Mouse (Mus musculus) forebrain, embryonic 16.5 days (tissue): Measurements from ENCODE around the gene Stambp. TPM values are rescaled to one million over a fixed set of nuclear protein-coding genes. Genes with fewer than 3 reads are reported as not detected.
A peak's percentile ranks its signal among the peaks of the same experiment; 100 is the strongest.

Experiments
- ATAC-seq: fragments of 200-750 bp; cut with Nextera tagmentation; 2 replicates; pipeline ENCODE4 v1.8.0; 2017; ENCODE audit warnings: mild to moderate bottlenecking, moderate library complexity
- H3K27ac ChIP-seq: fragments of 300-500 bp; sonication (generic); 2 replicates; pipeline ENCODE4 v1.5.1; 2014; ENCODE audit warnings: low read length, control low read depth
- H3K27me3 ChIP-seq: fragments of 300-500 bp; sonication (generic); replicated peaks from 2 replicates; pipeline ENCODE4 v1.6.1; 2014; ENCODE audit warnings: low read length; ENCODE audit not compliant: control insufficient read depth, insufficient read depth
- H3K36me3 ChIP-seq: fragments of 300-500 bp; sonication (generic); 2 replicates; pipeline ENCODE4 v1.6.1; 2014; ENCODE audit not compliant: control insufficient read depth, insufficient read depth
- H3K4me1 ChIP-seq: fragments of 300-500 bp; sonication (generic); replicated peaks from 2 replicates; pipeline ENCODE4 v1.6.1; 2014; ENCODE audit warnings: low read length; ENCODE audit not compliant: control insufficient read depth, insufficient read depth
- H3K4me2 ChIP-seq: fragments of 300-500 bp; sonication (generic); 2 replicates; pipeline ENCODE4 v1.6.1; 2014; ENCODE audit warnings: mild to moderate bottlenecking, low read length, control low read depth
- H3K4me3 ChIP-seq: fragments of 300-500 bp; sonication (generic); replicated peaks from 2 replicates; pipeline ENCODE4 v1.5.1; 2014; ENCODE audit warnings: mild to moderate bottlenecking, low read length, control low read depth
- H3K9ac ChIP-seq: fragments of 300-500 bp; sonication (generic); replicated peaks from 2 replicates; pipeline ENCODE4 v1.6.1; 2014; ENCODE audit warnings: low read depth, low read length, control low read depth
- H3K9me3 ChIP-seq: fragments of 300-500 bp; sonication (generic); 2 replicates; pipeline ENCODE4 v1.6.1; 2016; ENCODE audit warnings: low read length; ENCODE audit not compliant: control insufficient read depth
- WGBS: fragments of 180-500 bp; shearing (Covaris S2); extraction: QIAGEN DNeasy Blood & Tissue Kit; methylation state at CpG from one replicate; pipeline ENCODE4 v1.1.7; 2014; 5-methylcytosine and 5-hydroxymethylcytosine counted together
- polyA plus RNA-seq: library from polyadenylated mRNA; unstranded; fragments of >200 nt; fragmentation: Nextera tagmentation; extraction: Ambion mirVana; gene quantifications from 2 replicates; pipeline ENCODE4 v1.2.1, GENCODE M21; 2015

The Stambp gene
- polyA plus RNA-seq, 1 experiment from 2014 or later, result 59.2 TPM

GRCm38 (mm10) chr6:83512495-83512894 is 60.0 kb downstream of the Stambp start:
- no peaks in the 10 kb centered on the region for H3K27me3 ChIP-seq
- H3K27ac ChIP-seq, result no peak overlapping the region
- no peak overlapping the region for H3K9ac ChIP-seq
- H3K9me3 ChIP-seq, result no peaks in the 10 kb centered on the region
- H3K4me1 ChIP-seq, result no peaks in the 10 kb centered on the region; the same call in 1 of the 2 replicates
- no peaks in the 10 kb centered on the region for H3K36me3 ChIP-seq
- H3K4me3 ChIP-seq, result no peak overlapping the region
- H3K4me2 ChIP-seq, result no peak overlapping the region
- 14% methylated on average over 1 of the region's 1 CpGs for WGBS
- peak; percentile 54; the same call in 1 of the 2 replicates for ATAC-seq

- no peak overlapping the region for H3K9ac ChIP-seq
- H3K9me3 ChIP-seq, result no peaks in the 10 kb centered on the region
- peaks cover 10% of the 10 kb centered on the region for H3K4me1 ChIP-seq
- H3K36me3 ChIP-seq, result no peaks in the 10 kb centered on the region
- 70% methylated on average over 2 of the region's 2 CpGs for WGBS
- no peak for ATAC-seq
- no peak overlapping the region for H3K4me3 ChIP-seq
- no peaks in the 10 kb centered on the region for H3K27me3 ChIP-seq
- H3K27ac ChIP-seq, result no peak overlapping the region
- no peak overlapping the region for H3K4me2 ChIP-seq
Observed at GRCm38 (mm10) chr6:83510210-83510609, 62.3 kb downstream of the Stambp start.

- Histone ChIP-seq H3K27me3 (no peaks in the 10 kb centered on the region), H3K4me1 (peaks cover 16% of the 10 kb centered on the region), H3K9ac (no peak overlapping the region), H3K36me3 (no peaks in the 10 kb centered on the region), H3K27ac (no peak overlapping the region), H3K9me3 (no peaks in the 10 kb centered on the region), H3K4me3 (no peak overlapping the region), H3K4me2 (no peak overlapping the region)
- no peak for ATAC-seq
- 41% methylated on average over 8 of the region's 8 CpGs for WGBS
Observed at GRCm38 (mm10) chr6:83509442-83509841, 63.1 kb downstream of the Stambp start.

GRCm38 (mm10) chr6:83507168-83507546 is 65.4 kb downstream of the Stambp start:
- H3K4me3 ChIP-seq, result peak overlapping the region; percentile 80
- ATAC-seq, result peak; percentile 13; the same call in 1 of the 2 replicates
- peaks cover 17% of the 10 kb centered on the region for H3K4me1 ChIP-seq
- peak overlapping the region; percentile 97 for H3K27ac ChIP-seq
- no peaks in the 10 kb centered on the region for H3K9me3 ChIP-seq
- peak overlapping the region; percentile 87 for H3K9ac ChIP-seq
- no peaks in the 10 kb centered on the region for H3K27me3 ChIP-seq
- H3K4me2 ChIP-seq, result peak overlapping the region; percentile 75
- 32% methylated on average over 6 of the region's 6 CpGs for WGBS
- H3K36me3 ChIP-seq, result no peaks in the 10 kb centered on the region

GRCm38 (mm10) chr6:83506258-83507167 is 66.0 kb downstream of the Stambp start, which contains the start of gene Dguok:
Dguok (minus strand) TSS chr6:83506969.
- peak within 1 kb of the TSS; percentile 75 for H3K4me2 ChIP-seq
- ATAC-seq, result peak; percentile 99

GRCm38 (mm10) chr6:83505554-83505953 is 67.0 kb downstream of the Stambp start:
- H3K9ac ChIP-seq, result no peak overlapping the region
- no peaks in the 10 kb centered on the region for H3K27me3 ChIP-seq
- H3K27ac ChIP-seq, result no peak overlapping the region
- no peaks in the 10 kb centered on the region for H3K9me3 ChIP-seq
- WGBS, result 90% methylated on average over 4 of the region's 4 CpGs
- ATAC-seq, result no peak
- H3K36me3 ChIP-seq, result no peaks in the 10 kb centered on the region
- H3K4me1 ChIP-seq, result peaks cover 17% of the 10 kb centered on the region
- H3K4me2 ChIP-seq, result peak overlapping the region; percentile 75
- H3K4me3 ChIP-seq, result no peak overlapping the region; the same call in 1 of the 2 replicates

More at GRCm38 (mm10) chr6:83506258-83507167, 66.0 kb downstream of the Stambp start, which contains the start of gene Dguok:
- Histone ChIP-seq H3K27me3 (no peaks in the 10 kb centered on the region), H3K27ac (peak within 1 kb of the TSS; percentile 97), H3K4me1 (peaks cover 17% of the 10 kb centered on the region), H3K9me3 (no peaks in the 10 kb centered on the region), H3K9ac (peak within 1 kb of the TSS; percentile 87), H3K36me3 (no peaks in the 10 kb centered on the region), H3K4me3 (peak within 1 kb of the TSS; percentile 80)
- under 1% methylated on average over 54 of the region's 54 CpGs for WGBS

- peaks cover 17% of the 10 kb centered on the region for H3K4me1 ChIP-seq
- no peaks in the 10 kb centered on the region for H3K9me3 ChIP-seq
- ATAC-seq, result no peak
- H3K9ac ChIP-seq, result no peak overlapping the region
- 88% methylated on average over 3 of the region's 3 CpGs for WGBS
- no peaks in the 10 kb centered on the region for H3K36me3 ChIP-seq
- H3K27ac ChIP-seq, result no peak overlapping the region
- no peak overlapping the region for H3K4me2 ChIP-seq
- no peak overlapping the region for H3K4me3 ChIP-seq
- H3K27me3 ChIP-seq, result no peaks in the 10 kb centered on the region
Observed at GRCm38 (mm10) chr6:83503361-83503760, 69.2 kb downstream of the Stambp start.

GRCm38 (mm10) chr6:83502656-83503055 is 69.9 kb downstream of the Stambp start:
- Histone ChIP-seq H3K4me1 (peaks cover 17% of the 10 kb centered on the region), H3K4me2 (no peak overlapping the region), H3K27ac (no peak overlapping the region), H3K27me3 (no peaks in the 10 kb centered on the region), H3K36me3 (no peaks in the 10 kb centered on the region), H3K9ac (no peak overlapping the region), H3K9me3 (no peaks in the 10 kb centered on the region), H3K4me3 (no peak overlapping the region)
- ATAC-seq, result no peak
- WGBS, result 86% methylated on average over 3 of the region's 3 CpGs

GRCm38 (mm10) chr6:83501524-83502310 is 70.8 kb downstream of the Stambp start:
- H3K4me1 ChIP-seq, result peaks cover 13% of the 10 kb centered on the region
- no peaks in the 10 kb centered on the region for H3K36me3 ChIP-seq
- WGBS, result 67% methylated on average over 9 of the region's 9 CpGs
- no peak for ATAC-seq
- H3K27me3 ChIP-seq, result no peaks in the 10 kb centered on the region
- H3K27ac ChIP-seq, result no peak overlapping the region
- no peak overlapping the region for H3K4me3 ChIP-seq
- H3K9ac ChIP-seq, result no peak overlapping the region
- H3K4me2 ChIP-seq, result no peak overlapping the region
- no peaks in the 10 kb centered on the region for H3K9me3 ChIP-seq
